Mouse (Mus musculus) small intestine, adult 2 months (tissue): Measurements from ENCODE around the gene Rbm39.

Experiments used
- CTCF ChIP-seq: fragments of 200-500 bp; IDR thresholded peaks from 2 replicates; pipeline ENCODE4 v1.5.1; 2012; ENCODE audit warnings: low read depth, mild to moderate bottlenecking, control low read depth, inconsistent platforms, low read length, moderate library complexity, mixed read lengths; ENCODE audit not compliant: insufficient replicate concordance, insufficient read length; ENCODE audit errors: extremely low read depth
- POLR2A ChIP-seq: fragments of 200-500 bp; IDR thresholded peaks from 2 replicates; pipeline ENCODE4 v1.6.1; 2012; ENCODE audit warnings: low read depth, mild to moderate bottlenecking, control low read depth, inconsistent platforms, low read length, moderate library complexity

DNA sequence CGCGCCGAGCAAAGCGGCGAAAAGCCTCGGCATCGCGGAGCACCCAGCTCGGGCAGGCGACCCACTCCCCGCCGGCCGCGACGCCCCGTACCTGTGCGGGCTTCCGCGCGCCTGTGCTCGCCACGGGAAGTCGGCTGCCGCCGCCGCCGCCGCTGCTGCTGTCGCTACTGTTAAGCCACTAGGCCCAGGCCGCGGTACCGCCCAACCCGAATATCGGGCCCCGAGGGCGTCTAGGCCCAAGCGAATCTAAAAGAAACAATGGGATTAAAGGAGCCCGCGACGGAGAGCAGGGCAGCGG, 293 bp downstream of the Rbm39 start:
- TF ChIP-seq POLR2A (no peak), CTCF (no peak)
